Mouse (Mus musculus): ENCODE data around the gene Cxcr2. TPM values are rescaled to one million over a fixed set of nuclear protein-coding genes. Genes with fewer than 3 reads are reported as not detected.
A peak's percentile ranks its signal among the peaks of the same experiment; 100 is the strongest.
"Not testable (repeated sequence)": the region's sequence is repeated elsewhere in the genome, so short reads cannot be mapped to it uniquely, and the experiment has no call there.

Gene Cxcr2
- polyA plus RNA-seq, 1 experiment from 2014 or later, result 1.6 TPM

GRCm38 (mm10) chr1:74149106-74149885, 4.5 kb upstream of the Cxcr2 start:
- Histone ChIP-seq H3K4me3 (replicated peaks) (no peak overlapping the region), H3K27ac (replicated peaks) (no peak overlapping the region), H3K9ac (no peak overlapping the region), H3K4me2 (no peak overlapping the region), H3K4me1 (replicated peaks) (peaks cover 24% of the 10 kb centered on the region), H3K27me3 (no peaks in the 10 kb centered on the region), H3K36me3 (replicated peaks) (no peaks in the 10 kb centered on the region), H3K9me3 (replicated peaks) (no peaks in the 10 kb centered on the region)
- WGBS (ENCODE audit: insufficient replicate concordance), result 44% methylated on average over 6 of the region's 6 CpGs
- no peak for ATAC-seq (ENCODE audit: insufficient read depth)

- Histone ChIP-seq H3K4me3 (replicated peaks) (no peak overlapping the region), H3K4me1 (replicated peaks) (peaks cover 24% of the 10 kb centered on the region), H3K9me3 (replicated peaks) (no peaks in the 10 kb centered on the region), H3K9ac (no peak overlapping the region), H3K27me3 (no peaks in the 10 kb centered on the region), H3K36me3 (replicated peaks) (no peaks in the 10 kb centered on the region), H3K4me2 (no peak overlapping the region), H3K27ac (replicated peaks) (no peak overlapping the region)
- WGBS (ENCODE audit: insufficient replicate concordance), result 63% methylated on average over 3 of the region's 3 CpGs
- no peak for ATAC-seq (ENCODE audit: insufficient read depth)
Observed at GRCm38 (mm10) chr1:74150101-74150500, 3.7 kb upstream of the Cxcr2 start.

- Histone ChIP-seq H3K36me3 (replicated peaks) (no peaks in the 10 kb centered on the region), H3K27ac (replicated peaks) (no peak overlapping the region), H3K9ac (no peak overlapping the region), H3K9me3 (replicated peaks) (no peaks in the 10 kb centered on the region), H3K4me1 (replicated peaks) (peaks cover 24% of the 10 kb centered on the region), H3K4me3 (replicated peaks) (no peak overlapping the region), H3K27me3 (no peaks in the 10 kb centered on the region), H3K4me2 (no peak overlapping the region)
- no peak for ATAC-seq (ENCODE audit: insufficient read depth)
- 12% methylated on average over 3 of the region's 3 CpGs for WGBS (ENCODE audit: insufficient replicate concordance)
Observed at GRCm38 (mm10) chr1:74151091-74151490, 2.7 kb upstream of the Cxcr2 start.

GRCm38 (mm10) chr1:74155435-74156012, 1.7 kb downstream of the Cxcr2 start:
- Histone ChIP-seq H3K4me1 (replicated peaks) (peaks cover 13% of the 10 kb centered on the region), H3K27me3 (no peaks in the 10 kb centered on the region), H3K9ac (no peak overlapping the region), H3K4me3 (replicated peaks) (no peak overlapping the region), H3K27ac (replicated peaks) (no peak overlapping the region), H3K4me2 (no peak overlapping the region), H3K9me3 (replicated peaks) (no peaks in the 10 kb centered on the region), H3K36me3 (replicated peaks) (no peaks in the 10 kb centered on the region)
- WGBS (ENCODE audit: insufficient replicate concordance), result 32% methylated on average over 6 of the region's 6 CpGs
- no peak for ATAC-seq (ENCODE audit: insufficient read depth)

- H3K4me1 ChIP-seq (replicated peaks), result 0 out of 2 replicates have a peak, but pooled peaks cover 5% of the 10 kb centered on the region
- H3K4me2 ChIP-seq, result 0 out of 2 replicates have a peak overlapping the region, but pooled peaks have one; percentile 15
- H3K27me3 ChIP-seq, result no peaks in the 10 kb centered on the region
- no peak for ATAC-seq (ENCODE audit: insufficient read depth)
- 21% methylated on average over 14 of the region's 14 CpGs for WGBS (ENCODE audit: insufficient replicate concordance)
- no peak overlapping the region for H3K9ac ChIP-seq
- no peaks in the 10 kb centered on the region for H3K36me3 ChIP-seq (replicated peaks)
- H3K9me3 ChIP-seq (replicated peaks), result no peaks in the 10 kb centered on the region
- no peak overlapping the region for H3K27ac ChIP-seq (replicated peaks)
- H3K4me3 ChIP-seq (replicated peaks), result no peak overlapping the region
Observed at GRCm38 (mm10) chr1:74156381-74156910, 2.7 kb downstream of the Cxcr2 start.

- not testable (repeated sequence) for H3K27me3 ChIP-seq; H3K4me1 ChIP-seq (replicated peaks); H3K36me3 ChIP-seq (replicated peaks); ATAC-seq (ENCODE audit: insufficient read depth); H3K9me3 ChIP-seq (replicated peaks); H3K4me2 ChIP-seq; H3K9ac ChIP-seq; H3K27ac ChIP-seq (replicated peaks); H3K4me3 ChIP-seq (replicated peaks)
- WGBS (ENCODE audit: insufficient replicate concordance), result 37% methylated on average over 5 of the region's 5 CpGs
Observed at GRCm38 (mm10) chr1:74159613-74160012, 5.8 kb downstream of the Cxcr2 start.

- H3K9ac ChIP-seq, result no peak overlapping the region
- no peak overlapping the region for H3K4me2 ChIP-seq
- H3K36me3 ChIP-seq (replicated peaks), result no peaks in the 10 kb centered on the region
- no peaks in the 10 kb centered on the region for H3K9me3 ChIP-seq (replicated peaks)
- H3K27ac ChIP-seq (replicated peaks), result no peak overlapping the region
- 43% methylated on average over 2 of the region's 2 CpGs for WGBS (ENCODE audit: insufficient replicate concordance)
- H3K4me3 ChIP-seq (replicated peaks), result no peak overlapping the region
- H3K4me1 ChIP-seq (replicated peaks), result 0 out of 2 replicates have a peak, but pooled peaks cover 5% of the 10 kb centered on the region
- ATAC-seq (ENCODE audit: insufficient read depth), result no peak
- H3K27me3 ChIP-seq, result no peaks in the 10 kb centered on the region
Observed at GRCm38 (mm10) chr1:74160036-74160435, 6.2 kb downstream of the Cxcr2 start.

- H3K4me2 ChIP-seq, result no peak overlapping the region
- no peaks in the 10 kb centered on the region for H3K36me3 ChIP-seq (replicated peaks)
- H3K9ac ChIP-seq, result no peak overlapping the region
- no peak for ATAC-seq (ENCODE audit: insufficient read depth)
- 0 out of 2 replicates have a peak, but pooled peaks cover 4% of the 10 kb centered on the region for H3K4me1 ChIP-seq (replicated peaks)
- no peak overlapping the region for H3K27ac ChIP-seq (replicated peaks)
- no peaks in the 10 kb centered on the region for H3K9me3 ChIP-seq (replicated peaks)
- H3K4me3 ChIP-seq (replicated peaks), result no peak overlapping the region
- WGBS (ENCODE audit: insufficient replicate concordance), result 45% methylated on average over 5 of the region's 5 CpGs
- H3K27me3 ChIP-seq, result no peaks in the 10 kb centered on the region
Observed at GRCm38 (mm10) chr1:74167136-74167535, 13.3 kb downstream of the Cxcr2 start.

GRCm38 (mm10) chr1:74169721-74170120, 15.9 kb downstream of the Cxcr2 start:
- peaks cover 7% of the 10 kb centered on the region; the same call in 1 of the 2 replicates for H3K4me1 ChIP-seq (replicated peaks)
- H3K36me3 ChIP-seq (replicated peaks), result no peaks in the 10 kb centered on the region
- no peaks in the 10 kb centered on the region for H3K9me3 ChIP-seq (replicated peaks)
- no peak overlapping the region for H3K9ac ChIP-seq
- no peak overlapping the region for H3K27ac ChIP-seq (replicated peaks)
- no peaks in the 10 kb centered on the region for H3K27me3 ChIP-seq
- WGBS (ENCODE audit: insufficient replicate concordance), result 68% methylated on average over 3 of the region's 3 CpGs
- no peak for ATAC-seq (ENCODE audit: insufficient read depth)
- H3K4me2 ChIP-seq, result no peak overlapping the region
- no peak overlapping the region for H3K4me3 ChIP-seq (replicated peaks)

GRCm38 (mm10) chr1:74172722-74173121, 18.9 kb downstream of the Cxcr2 start:
- H3K27me3 ChIP-seq, result no peaks in the 10 kb centered on the region
- no peaks in the 10 kb centered on the region for H3K36me3 ChIP-seq (replicated peaks)
- H3K9me3 ChIP-seq (replicated peaks), result no peaks in the 10 kb centered on the region
- no peak overlapping the region for H3K27ac ChIP-seq (replicated peaks)
- no peak overlapping the region for H3K9ac ChIP-seq
- WGBS (ENCODE audit: insufficient replicate concordance), result 33% methylated on average over 3 of the region's 3 CpGs
- peaks cover 7% of the 10 kb centered on the region; the same call in 1 of the 2 replicates for H3K4me1 ChIP-seq (replicated peaks)
- no peak overlapping the region for H3K4me3 ChIP-seq (replicated peaks)
- no peak for ATAC-seq (ENCODE audit: insufficient read depth)
- H3K4me2 ChIP-seq, result no peak overlapping the region; the same call in 1 of the 2 replicates

GRCm38 (mm10) chr1:74175731-74176130, 21.9 kb downstream of the Cxcr2 start:
- Histone ChIP-seq H3K9me3 (replicated peaks) (no peaks in the 10 kb centered on the region), H3K27me3 (no peaks in the 10 kb centered on the region), H3K9ac (no peak overlapping the region), H3K36me3 (replicated peaks) (no peaks in the 10 kb centered on the region), H3K4me2 (no peak overlapping the region), H3K27ac (replicated peaks) (no peak overlapping the region), H3K4me3 (replicated peaks) (no peak overlapping the region), H3K4me1 (replicated peaks) (peaks cover 3% of the 10 kb centered on the region)
- 48% methylated on average over 4 of the region's 4 CpGs for WGBS (ENCODE audit: insufficient replicate concordance)
- no peak for ATAC-seq (ENCODE audit: insufficient read depth)
